Mouse (Mus musculus): ENCODE results near the gene 5730522E02Rik.

5730522E02Rik gene

DNA sequence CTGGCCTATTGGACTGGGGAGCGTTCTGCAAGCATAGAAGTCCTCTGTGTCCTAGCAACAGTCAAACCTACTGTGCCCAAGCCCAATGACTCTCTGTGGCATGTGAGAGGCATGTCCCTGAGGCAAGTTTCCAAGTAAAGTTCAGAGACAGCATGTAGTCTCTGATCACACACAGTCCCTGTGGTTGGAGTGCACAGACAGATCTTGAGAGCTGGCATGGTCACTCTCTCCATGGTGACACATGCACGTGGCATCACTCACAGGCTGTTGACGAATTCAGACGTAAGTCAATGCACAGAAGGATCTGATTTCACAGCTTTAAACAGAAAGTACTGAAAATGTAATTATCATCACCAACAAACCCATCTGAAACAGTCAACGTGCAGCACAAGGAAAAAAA is 210.8 kb downstream of the 5730522E02Rik start:
- no peak for DNase-seq (ENCODE audit: low spot score)

GRCm38 (mm10) chr11:25997469-25997868 is 213.1 kb downstream of the 5730522E02Rik start:
- DNase-seq (ENCODE audit: low spot score) = no peak

DNA sequence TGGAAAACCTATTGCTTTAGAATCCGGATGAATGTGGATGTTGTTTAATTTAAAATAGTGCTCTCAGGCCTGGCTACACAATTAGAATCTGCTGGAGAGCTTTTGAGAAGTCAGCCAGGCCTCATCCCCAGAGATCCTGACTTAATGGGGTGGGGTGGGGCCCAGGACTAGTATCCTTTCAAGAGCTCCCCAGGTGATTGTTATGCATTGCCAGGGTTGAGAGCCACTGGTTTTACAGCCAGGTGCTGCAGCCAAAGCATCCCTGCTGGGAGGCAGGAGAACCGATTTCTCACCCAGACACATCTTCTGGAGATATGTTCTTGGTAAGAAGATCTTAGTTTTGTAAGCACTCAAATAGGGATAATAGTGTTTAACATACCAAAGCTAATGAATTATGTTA is 216.4 kb downstream of the 5730522E02Rik start:
- DNase-seq (ENCODE audit: low spot score) = no peak

DNA sequence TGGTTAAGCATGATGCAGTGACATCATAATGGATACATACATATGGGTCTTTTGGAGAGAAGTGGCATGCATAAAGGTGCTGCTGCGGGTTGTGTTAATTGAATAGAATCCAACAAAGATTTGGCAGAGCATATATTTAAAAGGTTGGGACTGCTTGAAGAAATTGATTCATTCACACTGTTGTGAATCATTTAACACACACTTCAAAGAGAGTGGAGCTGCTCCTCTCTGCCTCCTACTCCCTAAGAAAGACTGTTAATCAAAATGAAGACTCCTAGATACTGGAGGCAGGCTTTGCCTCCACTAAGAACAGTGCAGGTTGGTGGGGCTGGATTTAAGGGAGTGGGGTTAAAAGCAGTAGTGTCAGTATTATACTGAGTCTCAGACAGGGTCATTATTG is 218.3 kb downstream of the 5730522E02Rik start:
- no peak for DNase-seq (ENCODE audit: low spot score)

- no peak for DNase-seq (ENCODE audit: low spot score)
These were observed 231.8 kb downstream of the 5730522E02Rik start for GRCm38 (mm10) chr11:25978736-25979276.

DNA sequence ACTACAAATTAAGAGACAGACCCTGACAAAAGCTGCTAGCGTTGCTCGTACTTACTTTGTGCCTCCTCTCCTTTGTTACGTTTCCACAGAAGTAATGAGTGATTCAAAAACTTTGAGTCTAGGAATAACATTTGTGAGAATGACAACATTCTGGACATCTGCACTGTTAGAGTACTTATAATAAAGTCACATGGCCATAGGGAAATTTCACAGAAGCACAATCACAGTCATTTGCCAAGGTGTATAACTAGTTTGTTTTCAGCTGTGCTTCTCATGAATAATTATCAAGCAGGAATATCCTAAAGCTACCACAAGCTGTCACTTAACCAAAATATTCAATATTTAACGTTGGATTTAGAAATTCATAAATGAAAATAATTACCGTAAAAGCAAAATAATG is 269.1 kb downstream of the 5730522E02Rik start:
- DNase-seq (ENCODE audit: low spot score) = no peak

GRCm38 (mm10) chr11:25940716-25941294 is 269.8 kb downstream of the 5730522E02Rik start:
- DNase-seq (ENCODE audit: low spot score) = no peak

GRCm38 (mm10) chr11:25926267-25926666 is 284.3 kb downstream of the 5730522E02Rik start:
- DNase-seq (ENCODE audit: low spot score) = no peak

GRCm38 (mm10) chr11:25902321-25902720 is 308.2 kb downstream of the 5730522E02Rik start:
- no peak for DNase-seq (ENCODE audit: low spot score)

- DNase-seq (ENCODE audit: low spot score) = no peak
These were observed 308.9 kb downstream of the 5730522E02Rik start for GRCm38 (mm10) chr11:25901666-25902065.

DNA sequence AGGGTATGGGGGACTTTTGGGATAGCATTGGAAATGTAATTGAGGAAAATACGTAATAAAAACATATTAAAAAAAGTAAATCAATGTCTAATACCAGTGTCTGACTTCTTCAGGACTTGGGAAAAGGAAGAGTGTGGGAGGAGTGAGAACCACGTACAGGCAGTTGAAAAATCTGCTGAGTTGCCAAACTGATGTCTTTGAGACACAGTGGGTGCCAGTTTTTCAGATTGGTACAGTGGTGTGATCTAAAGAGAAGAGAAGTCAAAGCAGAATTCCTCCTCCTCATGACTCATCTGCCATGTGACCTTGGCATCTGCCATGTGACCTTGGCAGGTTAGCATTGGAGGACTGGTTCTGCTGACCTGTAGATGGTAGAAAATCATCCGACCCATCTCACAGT is 316.7 kb downstream of the 5730522E02Rik start:
- DNase-seq (ENCODE audit: low spot score) = no peak

- DNase-seq (ENCODE audit: low spot score) = no peak
These were observed 337.6 kb downstream of the 5730522E02Rik start for GRCm38 (mm10) chr11:25872983-25873382.

DNA sequence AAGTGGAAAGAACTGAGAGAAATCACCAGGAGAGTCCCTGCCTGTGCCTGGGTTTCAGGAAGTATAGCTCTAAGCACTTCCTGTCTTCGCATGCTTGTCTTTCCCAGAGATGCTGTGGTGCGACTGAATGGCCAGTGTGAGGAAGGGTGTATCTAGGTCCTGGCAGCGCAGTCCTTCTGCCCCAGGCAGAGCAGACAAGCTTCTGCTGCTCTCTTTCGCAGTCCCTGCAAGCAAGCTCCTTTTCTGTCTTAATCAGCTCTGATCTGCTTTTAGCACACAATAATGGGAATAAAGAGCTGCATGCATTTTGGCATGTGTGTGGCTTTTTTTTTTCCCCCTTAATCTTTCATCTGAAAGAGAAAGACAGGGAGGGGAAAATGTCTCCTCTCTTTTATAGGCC is 338.2 kb downstream of the 5730522E02Rik start:
- DNase-seq (ENCODE audit: low spot score) = no peak

DNA sequence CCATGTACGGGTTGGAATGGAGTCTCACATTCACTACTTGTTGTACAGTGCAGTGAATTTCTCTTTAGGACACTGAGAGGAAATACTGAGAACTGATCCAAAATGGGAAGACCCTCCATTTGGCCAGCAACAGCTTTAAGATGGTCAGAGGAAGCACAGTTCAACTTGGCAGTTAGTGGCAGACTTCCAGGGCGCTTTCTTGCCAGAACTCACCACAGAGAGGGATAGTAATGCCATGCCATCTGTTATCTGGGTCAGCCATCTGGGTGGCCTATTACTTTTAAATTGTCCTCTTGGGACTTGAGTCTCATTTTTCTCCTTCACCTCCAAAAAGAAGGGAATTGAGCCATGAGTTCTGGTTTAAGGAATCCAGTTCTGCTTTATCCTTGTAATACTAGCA is 344.3 kb downstream of the 5730522E02Rik start:
- no peak for DNase-seq (ENCODE audit: low spot score)

DNA sequence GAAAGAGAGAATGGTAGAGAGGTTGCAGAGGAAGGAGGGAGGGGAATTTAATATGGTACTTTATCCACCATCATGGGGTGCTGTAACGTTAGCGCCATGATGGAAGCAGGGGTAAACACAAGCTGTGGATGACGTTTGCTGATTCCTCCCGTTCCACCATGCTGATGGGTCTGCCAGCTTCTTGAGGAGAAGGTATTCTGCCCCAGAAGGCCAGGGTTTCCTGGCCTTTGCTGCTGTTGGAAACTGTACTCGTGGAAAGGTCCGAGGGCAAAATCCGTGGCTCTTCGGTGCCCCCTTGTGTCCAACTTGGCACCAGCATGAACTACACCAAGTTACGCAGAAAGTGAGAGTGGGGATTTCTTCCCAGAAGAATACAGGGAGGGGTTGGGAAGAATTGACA is 347.9 kb downstream of the 5730522E02Rik start:
- DNase-seq (ENCODE audit: low spot score) = peak; percentile 23

- DNase-seq (ENCODE audit: low spot score) = no peak
These were observed 353.7 kb downstream of the 5730522E02Rik start for GRCm38 (mm10) chr11:25856629-25857568.

- no peak for DNase-seq (ENCODE audit: low spot score)
These were observed 354.8 kb downstream of the 5730522E02Rik start for GRCm38 (mm10) chr11:25855794-25856193.

- DNase-seq (ENCODE audit: low spot score) = no peak
These were observed 356.3 kb downstream of the 5730522E02Rik start for GRCm38 (mm10) chr11:25854216-25854615.

- DNase-seq (ENCODE audit: low spot score) = no peak
These were observed 357.5 kb downstream of the 5730522E02Rik start for GRCm38 (mm10) chr11:25853032-25853431.

DNA sequence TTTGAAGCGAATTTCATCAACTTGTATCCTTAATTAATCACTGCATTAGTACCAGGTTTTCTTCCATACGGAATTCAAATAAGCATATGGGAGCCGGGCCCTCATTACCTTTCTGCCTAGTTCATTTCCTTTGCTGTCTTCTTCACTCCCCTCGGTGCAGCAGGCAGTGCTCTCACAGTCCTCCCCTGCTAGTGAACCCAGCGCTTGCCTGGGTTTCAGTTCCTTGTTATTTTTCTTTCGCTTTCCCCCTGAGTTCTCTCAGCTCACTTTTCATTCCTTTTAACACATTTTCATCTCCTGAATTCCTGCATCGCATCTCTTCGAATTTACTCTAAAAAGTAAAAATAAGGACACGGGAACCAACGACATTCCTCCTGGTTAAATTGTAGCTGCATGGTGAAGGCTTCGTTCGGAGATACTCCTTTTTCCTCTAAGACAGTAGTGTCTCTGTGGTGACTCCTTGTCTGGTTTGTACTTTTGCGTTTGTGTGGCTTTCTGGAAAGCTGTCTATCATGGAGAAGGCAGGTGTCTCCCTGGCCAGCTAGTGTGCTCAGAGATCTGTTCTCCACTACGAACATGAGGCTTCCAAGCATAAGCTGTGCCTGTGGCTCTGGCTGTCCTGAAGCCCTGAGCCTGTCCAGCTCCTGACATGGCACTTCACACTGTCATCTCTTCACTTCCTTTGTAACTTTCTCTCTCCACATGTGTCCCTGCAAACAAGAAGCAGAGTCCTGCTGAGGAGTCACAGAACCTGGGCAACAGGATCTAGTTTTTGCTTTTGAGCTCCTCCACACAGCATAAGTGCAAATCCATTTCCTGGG is 361.5 kb downstream of the 5730522E02Rik start:
- no peak for DNase-seq (ENCODE audit: low spot score)

DNA sequence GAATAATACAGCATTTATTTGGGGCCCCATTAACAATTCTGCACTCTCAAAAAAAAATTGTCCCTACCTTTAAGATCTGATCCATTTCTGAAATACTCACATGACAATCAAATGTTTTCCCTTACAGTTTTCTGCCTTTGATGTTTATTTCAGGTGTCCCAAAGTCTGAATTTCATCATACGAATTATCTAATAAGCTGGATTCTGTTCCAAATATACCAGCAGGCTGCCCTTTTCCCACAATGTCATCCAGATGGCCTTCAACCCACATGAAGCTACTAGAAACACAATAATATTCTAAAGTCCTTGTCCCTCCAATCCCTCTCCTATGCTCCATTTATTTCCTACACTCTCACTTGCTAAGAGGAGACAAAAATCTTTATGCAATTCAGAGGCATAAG is 372.1 kb downstream of the 5730522E02Rik start:
- no peak for DNase-seq (ENCODE audit: low spot score)

GRCm38 (mm10) chr11:25819789-25820188 is 390.8 kb downstream of the 5730522E02Rik start:
- no peak for DNase-seq (ENCODE audit: low spot score)

Measured in MN1 (cell line).